Mouse (Mus musculus) forebrain, embryonic 15.5 days (tissue): ENCODE data around the gene Polg. TPM values are rescaled to one million over a fixed set of nuclear protein-coding genes. Genes with fewer than 3 reads are reported as not detected.
A peak's percentile ranks its signal among the peaks of the same experiment; 100 is the strongest.

Experiments
- ATAC-seq: fragments of 200-750 bp; cut with Nextera tagmentation; replicated peaks from 2 replicates; pipeline ENCODE4 v1.8.0; 2017; ENCODE audit warnings: mild to moderate bottlenecking, moderate TSS enrichment, moderate library complexity
- H3K27ac ChIP-seq: fragments of 300-500 bp; sonication (generic); replicated peaks from 2 replicates; pipeline ENCODE4 v1.5.1; 2015; ENCODE audit warnings: mild to moderate bottlenecking, inconsistent platforms
- H3K27me3 ChIP-seq: fragments of 300-500 bp; sonication (generic); 2 replicates; pipeline ENCODE4 v1.6.1; 2015; ENCODE audit warnings: inconsistent platforms
- H3K36me3 ChIP-seq: fragments of 300-500 bp; sonication (generic); 2 replicates; pipeline ENCODE4 v1.6.1; 2015; ENCODE audit warnings: mild to moderate bottlenecking, inconsistent platforms
- H3K4me1 ChIP-seq: fragments of 300-500 bp; sonication (generic); 2 replicates; pipeline ENCODE4 v1.6.1; 2015; ENCODE audit warnings: inconsistent platforms
- H3K4me2 ChIP-seq: fragments of 300-500 bp; sonication (generic); replicated peaks from 2 replicates; pipeline ENCODE4 v1.6.1; 2015; ENCODE audit warnings: mild to moderate bottlenecking, inconsistent platforms
- H3K4me3 ChIP-seq: fragments of 300-500 bp; sonication (generic); 2 replicates; pipeline ENCODE4 v1.5.1; 2015; ENCODE audit warnings: mild to moderate bottlenecking, inconsistent platforms
- H3K9ac ChIP-seq: fragments of 300-500 bp; sonication (generic); replicated peaks from 2 replicates; pipeline ENCODE4 v1.6.1; 2015; ENCODE audit warnings: mild to moderate bottlenecking, inconsistent platforms
- H3K9me3 ChIP-seq: fragments of 300-500 bp; sonication (generic); 2 replicates; pipeline ENCODE4 v1.6.1; 2016; ENCODE audit warnings: inconsistent platforms
- WGBS: fragments of 180-500 bp; shearing (Covaris S2); methylation state at CpG from one replicate; pipeline ENCODE4 v1.1.7; 2015; ENCODE audit warnings: mixed read lengths; 5-methylcytosine and 5-hydroxymethylcytosine counted together
- polyA plus RNA-seq: library from polyadenylated mRNA; unstranded; fragments of >200 nt; fragmentation: Nextera tagmentation; extraction: Ambion mirVana; gene quantifications from 2 replicates; pipeline ENCODE4 v1.2.1, GENCODE M21; 2015

Gene Polg
- 32.9 and 35.8 TPM in 2 replicates for polyA plus RNA-seq

DNA sequence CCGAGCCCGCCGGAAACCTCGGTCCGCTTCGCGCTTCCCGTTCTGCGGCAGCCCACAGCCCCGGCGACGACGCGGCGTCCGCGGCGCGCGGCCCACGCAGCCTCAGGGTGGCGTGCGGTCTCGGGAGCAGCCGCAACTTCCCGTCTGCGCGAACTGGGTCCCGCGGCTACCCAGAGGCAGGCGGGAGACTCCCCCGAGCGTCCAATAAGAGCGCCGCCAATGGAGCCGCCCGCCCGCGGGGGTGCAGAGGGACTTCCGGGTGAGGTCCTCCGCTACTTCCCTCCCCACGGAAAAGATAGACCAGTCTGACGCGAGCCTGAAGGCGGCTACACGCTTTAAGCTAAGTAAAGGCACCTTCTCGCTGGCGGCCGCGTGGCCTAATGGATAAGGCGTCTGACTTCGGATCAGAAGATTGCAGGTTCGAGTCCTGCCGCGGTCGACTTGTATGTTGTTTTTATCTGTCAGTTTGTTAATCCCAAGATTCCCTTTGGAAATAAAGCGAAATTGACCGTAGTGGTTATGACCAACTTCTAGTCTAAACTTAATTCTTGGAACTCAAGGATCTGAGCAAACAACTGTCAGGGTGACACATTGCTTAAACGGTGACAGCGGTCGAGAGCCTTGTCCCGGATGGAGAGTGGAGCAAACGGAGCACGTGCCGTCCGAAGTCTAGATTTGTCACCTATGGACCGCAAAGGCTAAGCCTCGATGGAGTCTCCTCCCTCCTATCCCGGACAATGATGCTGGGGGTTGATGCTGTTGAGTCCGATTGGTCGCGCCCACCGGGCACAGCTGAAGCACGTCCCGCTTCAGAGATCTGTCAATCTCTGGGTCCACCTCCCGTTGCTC is at the start of gene Polg:
Gene Polg (minus strand): TSS at position 310 of the 849 bp plus-strand sequence.
- Histone ChIP-seq H3K9ac (peak within 1 kb of the TSS; percentile 81), H3K4me1 (peaks cover 34% of the 10 kb centered on the region), H3K4me2 (peak within 1 kb of the TSS; percentile 91), H3K36me3 (peaks cover 13% of the 10 kb centered on the region), H3K4me3 (peak within 1 kb of the TSS; percentile 84), H3K9me3 (no peaks in the 10 kb centered on the region), H3K27me3 (no peaks in the 10 kb centered on the region), H3K27ac (peak within 1 kb of the TSS; percentile 86)
- WGBS = under 1% methylated on average over 75 of the region's 76 CpGs
- peak; percentile 97 for ATAC-seq

DNA sequence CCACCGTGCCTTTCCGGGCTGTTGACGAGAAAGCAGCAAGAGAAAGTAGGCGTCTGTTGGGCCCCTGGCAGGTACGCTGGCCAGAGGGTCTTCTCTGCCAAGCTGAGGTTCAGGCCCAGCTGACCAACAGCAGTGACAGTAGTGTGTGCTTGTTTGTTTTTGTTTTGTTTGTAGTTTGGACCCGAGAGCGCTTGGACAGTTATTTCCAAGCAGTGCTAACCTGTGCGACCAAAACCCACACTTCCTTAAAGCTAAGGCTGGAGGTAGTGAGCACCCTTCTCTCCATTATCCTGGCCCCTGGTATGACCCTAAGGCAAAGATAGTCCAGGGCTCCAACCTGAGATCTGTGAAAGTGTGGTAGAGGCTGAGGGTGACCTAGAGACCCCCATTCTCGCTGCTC is 49.7 kb upstream of the Polg start:
- Histone ChIP-seq H3K4me2 (peak overlapping the region; percentile 61), H3K27ac (peak overlapping the region; percentile 98), H3K9ac (peak overlapping the region; percentile 61), H3K36me3 (no peaks in the 10 kb centered on the region), H3K4me3 (peak overlapping the region; percentile 34), H3K9me3 (no peaks in the 10 kb centered on the region), H3K27me3 (no peaks in the 10 kb centered on the region), H3K4me1 (peaks cover 99% of the 10 kb centered on the region)
- 17% methylated on average over 9 of the region's 9 CpGs for WGBS
- ATAC-seq = no peak

DNA sequence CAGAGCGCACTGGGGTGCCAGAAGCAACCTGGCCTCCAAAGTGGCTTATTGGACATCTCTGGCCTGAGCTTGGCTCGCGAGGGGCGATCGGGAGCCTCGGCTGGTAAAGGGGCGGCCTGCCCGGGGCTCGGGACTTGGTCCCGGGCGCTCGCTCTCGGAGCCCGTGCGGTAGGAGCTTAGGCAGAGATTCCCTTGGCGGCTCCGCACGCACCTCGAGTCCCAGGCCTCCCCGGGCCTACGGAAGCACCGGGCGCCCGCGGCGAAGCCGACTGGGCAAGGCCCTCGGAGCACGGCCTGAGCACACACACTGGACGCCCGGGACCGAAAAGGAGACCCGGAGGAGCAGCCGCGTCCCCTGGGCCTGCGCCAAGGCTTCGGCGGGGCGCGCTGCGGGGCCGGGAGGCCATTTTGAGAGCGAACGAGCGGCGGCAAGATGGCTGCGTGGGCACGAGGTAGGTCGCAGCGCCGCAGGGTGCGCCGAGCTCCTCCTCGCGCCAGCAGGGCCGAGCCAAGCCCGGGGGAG is 49.1 kb upstream of the Polg start:
- Histone ChIP-seq H3K9me3 (no peaks in the 10 kb centered on the region), H3K27me3 (no peaks in the 10 kb centered on the region), H3K9ac (peak overlapping the region; percentile 61), H3K4me3 (peak overlapping the region; percentile 34), H3K4me2 (peak overlapping the region; percentile 61), H3K4me1 (peaks cover 99% of the 10 kb centered on the region), H3K36me3 (no peaks in the 10 kb centered on the region), H3K27ac (peak overlapping the region; percentile 98)
- ATAC-seq = 0 out of 2 replicates have a peak, but pooled peaks have one; percentile 5
- WGBS = 1% methylated on average over 57 of the region's 57 CpGs

DNA sequence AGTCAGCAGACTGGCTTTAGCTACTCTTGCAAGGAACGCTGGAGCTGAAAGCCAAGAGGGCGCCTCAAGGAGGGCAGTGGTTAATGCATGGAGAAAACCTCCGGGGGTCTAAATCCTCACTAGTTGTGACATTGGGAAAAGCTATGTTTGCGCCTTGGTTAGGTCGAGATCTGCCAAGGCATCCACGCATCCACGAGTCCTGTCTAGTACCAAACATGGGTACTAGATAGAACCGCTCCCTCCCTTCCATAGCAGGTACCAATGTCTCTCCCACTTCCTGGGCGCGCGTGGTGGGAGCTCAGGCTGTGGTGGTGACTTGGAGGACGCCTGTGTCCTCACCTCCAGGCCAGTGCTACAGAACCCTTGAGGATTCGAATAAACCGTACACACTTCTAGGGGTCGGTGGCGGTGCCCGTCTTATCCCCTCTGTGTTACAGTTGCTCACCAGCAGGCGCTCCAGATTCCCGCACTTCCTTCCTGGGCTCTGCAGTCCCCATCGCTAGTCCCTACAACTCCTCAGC is 48.3 kb upstream of the Polg start:
- peak overlapping the region; percentile 34 for H3K4me3 ChIP-seq

DNA sequence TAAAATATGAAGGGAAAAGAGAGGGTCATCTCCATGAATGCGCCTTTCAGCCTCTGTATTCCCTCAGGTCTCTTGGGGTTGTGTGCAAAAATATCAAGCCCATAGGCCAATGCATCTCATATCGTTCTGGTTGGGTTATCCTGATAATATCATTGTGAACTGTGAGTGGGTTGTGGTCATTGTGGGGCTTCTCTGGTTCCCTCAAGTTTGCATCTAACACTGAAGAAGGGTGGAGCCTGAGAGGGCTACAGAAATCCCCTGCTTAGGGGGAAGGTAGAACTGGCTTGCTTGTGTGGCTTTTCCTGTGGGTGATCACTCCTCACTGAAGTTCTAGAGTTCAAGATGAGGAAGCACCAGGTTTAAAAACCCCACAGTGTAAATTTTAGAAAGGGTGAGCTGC is 47.3 kb upstream of the Polg start:
- H3K27me3 ChIP-seq = no peaks in the 10 kb centered on the region
- peaks cover 98% of the 10 kb centered on the region for H3K4me1 ChIP-seq
- H3K9me3 ChIP-seq = no peaks in the 10 kb centered on the region
- WGBS = 19% methylated on average over 2 of the region's 2 CpGs
- H3K4me2 ChIP-seq = peak overlapping the region; percentile 61
- H3K9ac ChIP-seq = peak overlapping the region; percentile 61
- no peak for ATAC-seq
- H3K36me3 ChIP-seq = peaks cover 9% of the 10 kb centered on the region; the same call in 1 of the 2 replicates
- H3K27ac ChIP-seq = peak overlapping the region; percentile 98
- 0 out of 2 replicates have a peak overlapping the region, but pooled peaks have one; percentile 34 for H3K4me3 ChIP-seq

More for the DNA sequence above, 48.3 kb upstream of the Polg start:
- no peaks in the 10 kb centered on the region for H3K9me3 ChIP-seq
- H3K9ac ChIP-seq = peak overlapping the region; percentile 61
- ATAC-seq = peak; percentile 31; the same call in 1 of the 2 replicates
- H3K4me1 ChIP-seq = peaks cover 99% of the 10 kb centered on the region
- peak overlapping the region; percentile 98 for H3K27ac ChIP-seq
- peaks cover 1% of the 10 kb centered on the region; the same call in 1 of the 2 replicates for H3K36me3 ChIP-seq
- peak overlapping the region; percentile 61 for H3K4me2 ChIP-seq
- no peaks in the 10 kb centered on the region for H3K27me3 ChIP-seq
- WGBS = 9% methylated on average over 20 of the region's 20 CpGs

DNA sequence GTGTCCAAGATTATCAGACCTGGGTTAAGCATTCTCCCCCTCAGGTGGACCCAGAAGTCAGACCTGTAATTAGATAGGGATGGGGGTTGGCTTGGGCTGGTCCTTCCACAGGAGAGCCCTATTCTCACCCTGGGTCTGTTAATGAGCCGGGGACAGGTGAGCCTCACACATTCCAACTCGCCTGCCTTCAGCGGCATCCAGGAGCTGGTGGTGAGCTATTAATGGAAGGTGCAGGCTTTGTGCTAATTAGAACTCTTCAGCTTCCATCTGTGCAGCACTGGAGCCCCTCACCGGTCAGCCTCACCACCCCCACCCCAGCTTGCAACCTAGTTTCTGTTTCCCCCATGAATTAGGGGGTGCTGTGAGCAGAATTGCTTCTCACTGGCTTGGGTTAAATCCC is 46.3 kb upstream of the Polg start:
- 19% methylated on average over 4 of the region's 4 CpGs for WGBS
- Histone ChIP-seq H3K4me3 (peak overlapping the region; percentile 7), H3K27ac (peak overlapping the region; percentile 98), H3K36me3 (peaks cover 11% of the 10 kb centered on the region; the same call in 1 of the 2 replicates), H3K4me2 (peak overlapping the region; percentile 92), H3K9ac (peak overlapping the region; percentile 35), H3K9me3 (no peaks in the 10 kb centered on the region), H3K4me1 (peaks cover 90% of the 10 kb centered on the region), H3K27me3 (no peaks in the 10 kb centered on the region)
- no peak for ATAC-seq

DNA sequence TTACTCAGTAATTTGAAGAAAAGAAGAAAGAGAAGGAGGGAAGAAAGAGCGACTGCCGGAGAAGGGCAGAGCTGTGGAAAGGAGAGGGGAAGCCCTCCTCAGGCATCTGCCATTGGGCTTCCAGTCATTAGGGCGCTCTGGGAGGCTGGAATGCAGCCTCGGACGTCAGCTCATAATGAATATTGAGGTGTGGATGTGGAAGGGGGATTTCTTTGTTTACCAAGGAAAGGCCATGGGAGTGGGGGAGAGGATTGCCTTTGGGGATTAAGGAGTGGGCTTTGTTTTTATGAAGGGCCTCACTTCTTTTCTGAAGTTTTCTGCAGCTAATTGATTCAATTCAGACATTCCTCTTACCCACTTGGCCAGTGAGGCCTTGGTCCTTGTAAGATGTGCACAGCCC is 45.5 kb upstream of the Polg start:
- 3% methylated on average over 5 of the region's 5 CpGs for WGBS
- H3K36me3 ChIP-seq = peaks cover 11% of the 10 kb centered on the region; the same call in 1 of the 2 replicates
- no peaks in the 10 kb centered on the region for H3K27me3 ChIP-seq
- no peaks in the 10 kb centered on the region for H3K9me3 ChIP-seq
- peak overlapping the region; percentile 100 for H3K9ac ChIP-seq
- peak; percentile 37 for ATAC-seq
- H3K4me3 ChIP-seq = peak overlapping the region; percentile 85
- peak overlapping the region; percentile 92 for H3K4me2 ChIP-seq
- peaks cover 82% of the 10 kb centered on the region for H3K4me1 ChIP-seq
- peak overlapping the region; percentile 98 for H3K27ac ChIP-seq

DNA sequence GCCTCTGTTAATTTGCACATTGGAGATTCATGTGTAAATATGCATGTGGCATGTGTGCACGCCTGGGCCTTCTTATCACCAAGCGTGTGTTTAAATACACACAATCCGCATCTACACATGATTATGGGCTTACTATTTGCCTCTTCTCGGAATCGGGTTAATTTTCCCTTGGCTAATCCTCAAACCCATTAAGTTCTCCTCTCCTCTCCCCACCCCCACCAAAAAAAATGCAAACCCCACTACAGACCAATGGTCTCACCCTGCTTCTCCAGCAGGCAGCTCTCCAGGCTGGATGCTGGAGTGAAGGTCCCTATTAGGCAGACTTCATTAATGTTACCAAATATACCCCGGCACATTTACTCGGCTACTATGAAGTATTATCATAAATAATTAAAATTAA is 45.0 kb upstream of the Polg start:
- peak; percentile 20; the same call in 1 of the 2 replicates for ATAC-seq
- Histone ChIP-seq H3K27me3 (no peaks in the 10 kb centered on the region), H3K27ac (peak overlapping the region; percentile 98), H3K4me3 (peak overlapping the region; percentile 85), H3K4me1 (peaks cover 77% of the 10 kb centered on the region), H3K36me3 (peaks cover 11% of the 10 kb centered on the region; the same call in 1 of the 2 replicates), H3K4me2 (peak overlapping the region; percentile 92), H3K9me3 (no peaks in the 10 kb centered on the region), H3K9ac (peak overlapping the region; percentile 100)
- 4% methylated on average over 7 of the region's 7 CpGs for WGBS

DNA sequence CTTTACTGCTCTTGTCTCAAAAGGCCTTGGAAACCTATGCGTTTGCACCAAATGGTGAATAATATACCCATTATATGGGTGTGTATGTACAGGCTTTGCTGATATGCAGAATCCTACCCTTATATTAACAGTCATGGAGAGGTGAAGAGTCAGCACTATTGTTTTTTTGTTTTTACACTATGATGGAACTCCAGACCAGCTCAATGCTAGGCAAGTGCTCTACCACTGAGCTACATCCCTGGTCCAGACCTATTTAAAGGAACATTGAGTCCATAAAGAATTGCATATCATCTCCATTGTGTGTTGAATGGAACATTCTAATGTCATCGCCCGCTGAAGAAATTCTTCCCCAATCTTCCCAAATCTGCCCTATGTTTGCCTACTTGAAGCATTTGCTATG is 44.5 kb upstream of the Polg start:
- Histone ChIP-seq H3K9ac (peak overlapping the region; percentile 100), H3K4me2 (peak overlapping the region; percentile 92), H3K4me1 (peaks cover 72% of the 10 kb centered on the region), H3K27ac (peak overlapping the region; percentile 98), H3K36me3 (peaks cover 11% of the 10 kb centered on the region; the same call in 1 of the 2 replicates), H3K27me3 (no peaks in the 10 kb centered on the region), H3K9me3 (no peaks in the 10 kb centered on the region), H3K4me3 (peak overlapping the region; percentile 85)
- WGBS = 8% methylated on average over 3 of the region's 3 CpGs
- no peak for ATAC-seq

DNA sequence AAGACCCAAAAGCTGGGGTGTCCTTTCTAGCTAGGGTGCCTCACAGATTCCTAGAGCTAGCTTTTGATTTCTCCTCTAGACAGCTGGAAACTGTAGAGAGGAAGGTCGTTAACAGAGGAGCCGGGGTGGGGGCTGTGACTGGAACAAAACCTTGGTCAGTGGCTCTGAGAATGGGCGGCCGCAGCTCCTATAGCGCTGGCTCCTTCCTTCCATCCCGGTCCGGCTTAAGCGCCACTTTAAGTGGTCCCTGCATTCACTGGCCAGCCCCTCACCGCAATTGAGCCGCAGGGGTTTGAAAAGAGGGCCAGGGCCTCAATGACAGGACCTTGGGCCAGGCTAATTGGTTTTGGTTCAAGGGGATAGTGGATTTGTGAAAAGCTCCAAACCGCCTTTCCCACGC is 43.5 kb upstream of the Polg start:
- peak overlapping the region; percentile 85 for H3K4me3 ChIP-seq
- H3K4me2 ChIP-seq = peak overlapping the region; percentile 92
- H3K9me3 ChIP-seq = no peaks in the 10 kb centered on the region
- peaks cover 62% of the 10 kb centered on the region for H3K4me1 ChIP-seq
- H3K36me3 ChIP-seq = peaks cover 11% of the 10 kb centered on the region; the same call in 1 of the 2 replicates
- whole genome bisulfite sequencing = 2% methylated on average over 12 of the region's 12 CpGs
- H3K27me3 ChIP-seq = no peaks in the 10 kb centered on the region
- peak overlapping the region; percentile 98 for H3K27ac ChIP-seq
- H3K9ac ChIP-seq = peak overlapping the region; percentile 100
- no peak for ATAC-seq

DNA sequence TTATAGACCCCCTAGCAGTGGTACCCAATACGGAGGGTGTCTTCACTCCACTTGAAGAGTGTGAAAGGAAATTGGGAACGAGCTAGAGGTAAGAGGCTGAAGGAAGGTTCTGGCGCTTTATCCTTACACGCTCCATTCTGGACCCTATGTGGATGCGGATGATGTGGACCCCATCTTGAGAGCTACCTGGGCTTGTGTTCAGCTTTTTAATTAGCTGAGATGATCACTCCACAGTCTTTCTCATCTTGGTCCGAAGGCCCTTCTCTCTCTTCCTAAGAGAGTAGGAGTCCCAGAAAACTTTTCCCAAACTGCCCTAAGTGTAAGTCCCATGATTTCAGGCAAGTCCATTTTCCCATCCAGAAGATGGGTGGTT is 43.1 kb upstream of the Polg start:
- ATAC-seq = no peak
- peaks cover 58% of the 10 kb centered on the region for H3K4me1 ChIP-seq
- peak overlapping the region; percentile 98 for H3K27ac ChIP-seq

More for the DNA sequence above, 43.1 kb upstream of the Polg start:
- peak overlapping the region; percentile 100 for H3K9ac ChIP-seq
- peak overlapping the region; percentile 85 for H3K4me3 ChIP-seq
- peaks cover 11% of the 10 kb centered on the region; the same call in 1 of the 2 replicates for H3K36me3 ChIP-seq
- H3K9me3 ChIP-seq = no peaks in the 10 kb centered on the region
- peak overlapping the region; percentile 92 for H3K4me2 ChIP-seq
- WGBS = 7% methylated on average over 6 of the region's 6 CpGs
- no peaks in the 10 kb centered on the region for H3K27me3 ChIP-seq
